8 mouse cellular contexts compared by ENCODE assay signal in the genomic region with DNA sequence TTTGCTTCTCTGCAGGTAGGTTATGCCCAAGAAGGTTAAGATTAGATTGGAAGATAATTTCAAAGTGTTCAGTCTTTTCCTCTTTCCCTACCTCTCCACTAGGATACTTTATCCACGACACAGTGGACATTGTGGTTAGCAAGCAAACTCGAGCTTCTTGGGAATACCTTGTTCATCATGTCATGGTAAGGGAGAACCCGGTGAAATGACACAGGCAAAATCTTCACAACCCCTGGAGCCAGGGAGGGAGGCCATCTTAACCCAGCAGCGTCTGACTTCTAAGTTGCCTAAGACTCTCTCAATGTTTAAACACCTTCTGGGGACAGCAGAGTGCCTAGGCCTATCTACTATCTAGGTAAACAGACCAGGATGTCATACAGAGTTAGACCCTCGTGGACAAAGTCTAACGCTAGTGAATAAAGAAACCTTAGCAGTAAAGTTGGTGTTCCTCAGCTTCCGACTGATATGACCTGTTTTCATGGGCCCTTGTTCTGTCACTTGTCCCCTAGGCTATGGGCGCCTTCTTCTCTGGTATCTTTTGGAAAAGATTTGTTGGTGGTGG. TPM values are rescaled to one million over a fixed set of nuclear protein-coding genes. Genes with fewer than 3 reads are reported as not detected.
DNase-seq lines count a peak whose midpoint lies in the region; ATAC-seq and TF ChIP-seq lines count a peak whose summit lies in the region.

No protein-coding gene starts in this region.

- no peaks in the 10 kb centered on the region for H3K27me3 ChIP-seq in heart, embryonic 15.5 days
- H3K27me3 ChIP-seq in hindbrain, embryonic 16.5 days (replicated peaks; ENCODE audit: control insufficient read depth, insufficient read depth, low read length): no peaks in the 10 kb centered on the region
- H3K27me3 ChIP-seq in midbrain, embryonic 15.5 days (replicated peaks): no peaks in the 10 kb centered on the region

- peak overlapping the region; percentile 96 for H3K4me2 ChIP-seq in heart, embryonic 15.5 days
- H3K4me2 ChIP-seq in hindbrain, embryonic 16.5 days (ENCODE audit: low read length): peak overlapping the region; percentile 81
- peak overlapping the region; percentile 76 for H3K4me2 ChIP-seq in midbrain, embryonic 15.5 days

- no peak for ATAC-seq in heart, embryonic 15.5 days (replicated peaks; ENCODE audit: insufficient number of reproducible peaks, insufficient read depth, low FRiP score, low read depth)
- no peak for ATAC-seq in hindbrain, embryonic 16.5 days
- no peak for ATAC-seq in midbrain, embryonic 15.5 days (replicated peaks)
- ATAC-seq in cerebellum, adult (ENCODE audit: insufficient number of reproducible peaks, low FRiP score, low TSS enrichment): no peak
- no peak for ATAC-seq in inflammation-experienced regulatory T-cells, adult 6 months

- peaks cover 29% of the 10 kb centered on the region for H3K36me3 ChIP-seq in heart, embryonic 15.5 days
- H3K36me3 ChIP-seq in hindbrain, embryonic 16.5 days (ENCODE audit: control insufficient read depth, insufficient read depth, low read length): peaks cover 12% of the 10 kb centered on the region
- H3K36me3 ChIP-seq in midbrain, embryonic 15.5 days (replicated peaks): peaks cover 17% of the 10 kb centered on the region

- DNase-seq in heart, adult 8-10 months (ENCODE audit: low spot score): no peak
- no peak for DNase-seq in lung, postnatal 4 days

- peak overlapping the region; percentile 70 for H3K9ac ChIP-seq in heart, embryonic 15.5 days
- H3K9ac ChIP-seq in hindbrain, embryonic 16.5 days (ENCODE audit: low read depth, low read length): peak overlapping the region; percentile 65; the same call in 1 of the 2 replicates
- no peak overlapping the region for H3K9ac ChIP-seq in midbrain, embryonic 15.5 days

- H3K27ac ChIP-seq in heart, embryonic 15.5 days: peak overlapping the region; percentile 98
- peak overlapping the region; percentile 83 for H3K27ac ChIP-seq in bone marrow, adult 2 months (ENCODE audit: control insufficient read depth, insufficient read depth, low read depth, low read length, poor library complexity)
- no peak overlapping the region; the same call in 1 of the 2 replicates for H3K27ac ChIP-seq in hindbrain, embryonic 16.5 days (ENCODE audit: low read depth, low read length)
- no peak overlapping the region for H3K27ac ChIP-seq in midbrain, embryonic 15.5 days

- H3K4me3 ChIP-seq in heart, embryonic 15.5 days: peak overlapping the region; percentile 75
- H3K4me3 ChIP-seq in bone marrow, adult 2 months (replicated peaks; ENCODE audit: control insufficient read depth, low read depth, low read length): peak overlapping the region; percentile 86
- H3K4me3 ChIP-seq in hindbrain, embryonic 16.5 days (ENCODE audit: low read length): peak overlapping the region; percentile 64
- H3K4me3 ChIP-seq in midbrain, embryonic 15.5 days: peak overlapping the region; percentile 59

- no peak for TF ChIP-seq POLR2A in bone marrow, adult 2 months (IDR thresholded peaks at IDR 0.05; ENCODE audit: borderline replicate concordance, control insufficient read depth, low read depth, low read length)

- TF ChIP-seq CTCF in bone marrow, adult 2 months (IDR thresholded peaks at IDR 0.05; ENCODE audit: control insufficient read depth, insufficient read depth, low read length): no peak

- no peaks in the 10 kb centered on the region for H3K9me3 ChIP-seq in heart, embryonic 15.5 days (replicated peaks)
- no peaks in the 10 kb centered on the region for H3K9me3 ChIP-seq in hindbrain, embryonic 16.5 days (ENCODE audit: control insufficient read depth, low read length)
- H3K9me3 ChIP-seq in midbrain, embryonic 15.5 days: no peaks in the 10 kb centered on the region

- 26% methylated on average over 8 of the region's 8 CpGs for WGBS in heart, embryonic 15.5 days
- WGBS in bone marrow, adult 2 months: 39% methylated on average over 8 of the region's 8 CpGs
- 36% methylated on average over 8 of the region's 8 CpGs for WGBS in hindbrain, embryonic 16.5 days
- 38% methylated on average over 8 of the region's 8 CpGs for WGBS in midbrain, embryonic 15.5 days

- peaks cover 49% of the 10 kb centered on the region for H3K4me1 ChIP-seq in heart, embryonic 15.5 days (replicated peaks)
- H3K4me1 ChIP-seq in bone marrow, adult 2 months (ENCODE audit: control insufficient read depth, insufficient read depth, low read length): no peaks in the 10 kb centered on the region; the same call in none of the 2 replicates
- H3K4me1 ChIP-seq in hindbrain, embryonic 16.5 days (ENCODE audit: control insufficient read depth, insufficient read depth, low read depth, low read length): peaks cover 47% of the 10 kb centered on the region
- peaks cover 57% of the 10 kb centered on the region for H3K4me1 ChIP-seq in midbrain, embryonic 15.5 days

RNA-seq across cellular contexts. Expression of gene Tlcd1, which starts 3.0 kb away (rescaled TPM):
- 13.5 and 14.2 TPM in 2 replicates for polyA plus RNA-seq in heart, embryonic 15.5 days (2015; fragmentation: Nextera tagmentation; extraction: Ambion mirVana)
- total RNA-seq in heart, adult 8-10 months (2022): 1 to 10 TPM; 2.9 to 7.1 (median 5.0) TPM
- 48.0 and 66.6 TPM in 2 replicates for polyA plus RNA-seq in bone marrow, adult 2 months (2011; ENCODE audit: insufficient read depth, insufficient read length, low replicate concordance, missing spikeins)
- 19.7 and 20.1 TPM in 2 replicates for polyA plus RNA-seq in hindbrain, embryonic 16.5 days (2015; fragmentation: Nextera tagmentation; extraction: Ambion mirVana)
- 7.4 and 7.6 TPM in 2 replicates for polyA plus RNA-seq in midbrain, embryonic 15.5 days (2015; fragmentation: Nextera tagmentation; extraction: Ambion mirVana)
- polyA plus RNA-seq in inflammation-experienced regulatory T-cells, adult 6 months (2017; shearing (Covaris generic)): 1 to 10 TPM; 2.7 to 3.6 (median 3.2) TPM

RNA-seq across cellular contexts. Expression of gene Nek8, which starts 3.0 kb away (rescaled TPM):
- 12.4 and 17.3 TPM in 2 replicates for polyA plus RNA-seq in heart, embryonic 15.5 days (2015; fragmentation: Nextera tagmentation; extraction: Ambion mirVana)
- total RNA-seq in heart, adult 8-10 months (2022): 1 to 10 TPM; 2.0 to 3.2 (median 2.3) TPM
- 10.4 and 17.8 TPM in 2 replicates for polyA plus RNA-seq in bone marrow, adult 2 months (2011; ENCODE audit: insufficient read depth, insufficient read length, low replicate concordance, missing spikeins)
- polyA plus RNA-seq in hindbrain, embryonic 16.5 days (2015; fragmentation: Nextera tagmentation; extraction: Ambion mirVana): 7.1 and 7.7 TPM in 2 replicates
- polyA plus RNA-seq in midbrain, embryonic 15.5 days (2015; fragmentation: Nextera tagmentation; extraction: Ambion mirVana): 6.5 and 7.3 TPM in 2 replicates
- polyA plus RNA-seq in inflammation-experienced regulatory T-cells, adult 6 months (2017; shearing (Covaris generic)): 10 to 100 TPM in 2 of 3 experiments, 1 to 10 TPM in 1; 9.1 to 13.2 (median 11.3) TPM

RNA-seq across cellular contexts. Expression of gene Rpl23a, which starts 3.9 kb away (rescaled TPM):
- 717 and 816 TPM in 2 replicates for polyA plus RNA-seq in heart, embryonic 15.5 days (2015; fragmentation: Nextera tagmentation; extraction: Ambion mirVana)
- total RNA-seq in heart, adult 8-10 months (2022): 100 to 1,000 TPM; 760 to 870 (median 833) TPM
- polyA plus RNA-seq in bone marrow, adult 2 months (2011; ENCODE audit: insufficient read depth, insufficient read length, low replicate concordance, missing spikeins): 181 and 299 TPM in 2 replicates
- polyA plus RNA-seq in hindbrain, embryonic 16.5 days (2015; fragmentation: Nextera tagmentation; extraction: Ambion mirVana): 662 and 677 TPM in 2 replicates
- polyA plus RNA-seq in midbrain, embryonic 15.5 days (2015; fragmentation: Nextera tagmentation; extraction: Ambion mirVana): 695 and 703 TPM in 2 replicates
- 1,000 to 10,000 TPM; 2,768 to 4,435 (median 3,801) TPM for polyA plus RNA-seq in inflammation-experienced regulatory T-cells, adult 6 months (2017; shearing (Covaris generic))

RNA-seq across cellular contexts. Expression of gene Rab34, which starts 8.7 kb away (rescaled TPM):
- 54.5 and 72.1 TPM in 2 replicates for polyA plus RNA-seq in heart, embryonic 15.5 days (2015; fragmentation: Nextera tagmentation; extraction: Ambion mirVana)
- total RNA-seq in heart, adult 8-10 months (2022): 1 to 10 TPM; 6.8 to 8.7 (median 8.1) TPM
- 5.2 and 8.6 TPM in 2 replicates for polyA plus RNA-seq in bone marrow, adult 2 months (2011; ENCODE audit: insufficient read depth, insufficient read length, low replicate concordance, missing spikeins)
- polyA plus RNA-seq in hindbrain, embryonic 16.5 days (2015; fragmentation: Nextera tagmentation; extraction: Ambion mirVana): 57.3 and 60.3 TPM in 2 replicates
- 56.3 and 61.5 TPM in 2 replicates for polyA plus RNA-seq in midbrain, embryonic 15.5 days (2015; fragmentation: Nextera tagmentation; extraction: Ambion mirVana)
- polyA plus RNA-seq in inflammation-experienced regulatory T-cells, adult 6 months (2017; shearing (Covaris generic)): 1 to 10 TPM in 1 of 3 experiments, not detected in 2; 1.4 TPM

RNA-seq across cellular contexts. Expression of gene Proca1, which starts 13.7 kb away (rescaled TPM):
- polyA plus RNA-seq in heart, embryonic 15.5 days (2015; fragmentation: Nextera tagmentation; extraction: Ambion mirVana): 2.9 and 3.0 TPM in 2 replicates
- 1 to 10 TPM in 2 of 4 experiments, under 1 TPM in 2; 0.62 to 1.6 (median 0.98) TPM for total RNA-seq in heart, adult 8-10 months (2022)
- polyA plus RNA-seq in bone marrow, adult 2 months (2011; ENCODE audit: insufficient read depth, insufficient read length, low replicate concordance, missing spikeins): 2.6 and 3.3 TPM in 2 replicates
- polyA plus RNA-seq in hindbrain, embryonic 16.5 days (2015; fragmentation: Nextera tagmentation; extraction: Ambion mirVana): 2.3 and 4.0 TPM in 2 replicates
- polyA plus RNA-seq in midbrain, embryonic 15.5 days (2015; fragmentation: Nextera tagmentation; extraction: Ambion mirVana): 1.7 and 2.2 TPM in 2 replicates
- polyA plus RNA-seq in inflammation-experienced regulatory T-cells, adult 6 months (2017; shearing (Covaris generic)): 1 to 10 TPM; 1.9 to 5.4 (median 3.5) TPM

Comparison
In these comparisons a context has a peak if more than half of its experiments do, and no peak if none do; other contexts are left out.
1. H3K27ac ChIP-seq: peak in heart, embryonic 15.5 days (single experiment) and bone marrow, adult 2 months (single experiment); none in hindbrain, embryonic 16.5 days (single experiment) and midbrain, embryonic 15.5 days (single experiment).
2. Peak in every context shown above with its lines, with median percentiles within 50 percentile points of each other: H3K4me2 ChIP-seq and H3K4me3 ChIP-seq.